Mouse (Mus musculus) MEL (cell line): ENCODE results near the gene Sp100. TPM values are rescaled to one million over a fixed set of nuclear protein-coding genes. Genes with fewer than 3 reads are reported as not detected.

Source experiments
- DNase-seq: peaks from one replicate; pipeline ENCODE4 v3.0.0; 2011; ENCODE audit warnings: low read depth, low spot score
- H3K27ac ChIP-seq: 2 replicates; pipeline ENCODE4 v1.5.1; 2012; ENCODE audit warnings: low read depth, mild to moderate bottlenecking, control low read depth, low read length, moderate library complexity; ENCODE audit not compliant: control insufficient read depth
- H3K27me3 ChIP-seq, 2 experiments: fragments of 150-350 bp in 1 of 2; sonication (generic) in 1 of 2; 2 replicates each; pipeline ENCODE4 v1.6.1; 2012; ENCODE audit warnings: low read length in 2 of 2, mild to moderate bottlenecking in 2 of 2, improper control_type of control experiment in 1 of 2, moderate library complexity in 1 of 2; ENCODE audit not compliant: insufficient read depth in 2 of 2, control insufficient read depth in 1 of 2
- H3K36me3 ChIP-seq, 2 experiments: 2 replicates each; pipeline ENCODE4 v1.6.1; 2012 to 2014; ENCODE audit warnings: low read length in 2 of 2, improper control_type of control experiment in 1 of 2, inconsistent platforms in 1 of 2, mild to moderate bottlenecking in 1 of 2; ENCODE audit not compliant: insufficient read depth in 2 of 2, control insufficient read depth in 1 of 2
- H3K4me1 ChIP-seq, 2 experiments: fragments of 150-350 bp in 1 of 2; sonication (generic) in 1 of 2; 2 replicates each; pipeline ENCODE4 v1.6.1; 2012; ENCODE audit warnings: low read length in 2 of 2, improper control_type of control experiment in 1 of 2, mild to moderate bottlenecking in 1 of 2; ENCODE audit not compliant: insufficient read depth in 2 of 2, control insufficient read depth in 1 of 2
- H3K4me3 ChIP-seq, 2 experiments: fragments of 150-350 bp in 1 of 2; sonication (generic) in 1 of 2; 2 replicates each; pipeline ENCODE4 v1.5.1; 2012; ENCODE audit warnings: low read depth in 2 of 2, low read length in 2 of 2, mild to moderate bottlenecking in 2 of 2, moderate library complexity in 2 of 2, control low read depth in 1 of 2, improper control_type of control experiment in 1 of 2; ENCODE audit not compliant: control insufficient read depth in 1 of 2, insufficient read depth in 1 of 2
- H3K79me2 ChIP-seq: 2 replicates; pipeline ENCODE4 v1.6.1; 2012; ENCODE audit warnings: mild to moderate bottlenecking, low read length, moderate library complexity; ENCODE audit not compliant: control insufficient read depth, poor library complexity, insufficient read depth
- H3K9ac ChIP-seq: 2 replicates; pipeline ENCODE4 v1.6.1; 2012; ENCODE audit warnings: low read depth, mild to moderate bottlenecking, control low read depth, low read length, moderate library complexity; ENCODE audit not compliant: control insufficient read depth, poor library complexity, severe bottlenecking
- H3K9me3 ChIP-seq: fragments of 150-350 bp; sonication (generic); replicated peaks from 2 replicates; pipeline ENCODE4 v1.6.1; 2012; ENCODE audit warnings: mild to moderate bottlenecking, low read length, improper control_type of control experiment, moderate library complexity; ENCODE audit not compliant: insufficient read depth
- E2F4 ChIP-seq: IDR thresholded peaks from 2 replicates; pipeline ENCODE4 v1.6.1; 2011; ENCODE audit warnings: low read depth, low read length, improper control_type of control experiment, borderline replicate concordance
- ETS1 ChIP-seq: IDR thresholded peaks from 2 replicates; pipeline ENCODE4 v1.6.1; 2012; ENCODE audit warnings: low read depth, mild to moderate bottlenecking, inconsistent platforms, low read length, improper control_type of control experiment, moderate library complexity
- JUND ChIP-seq: IDR thresholded peaks from 2 replicates; pipeline ENCODE4 v1.6.1; 2011; ENCODE audit warnings: low read depth, mild to moderate bottlenecking, improper control_type of control experiment, low read length
- POLR2AphosphoS5 ChIP-seq: IDR thresholded peaks from 2 replicates; pipeline ENCODE4 v1.6.1; 2012; ENCODE audit warnings: low read depth, borderline replicate concordance, mild to moderate bottlenecking, inconsistent platforms, low read length, moderate library complexity, mixed read lengths
- ZC3H11A ChIP-seq: IDR thresholded peaks from 2 replicates; pipeline ENCODE4 v1.6.1; 2012; ENCODE audit warnings: low read depth, mild to moderate bottlenecking, inconsistent platforms, low read length, improper control_type of control experiment
- polyA plus RNA-seq, 2 experiments: library from polyadenylated mRNA; stranded (reverse) in 1 of 2; unstranded in 1 of 2; fragments of >175 nt in 1 of 2; fragments of >200 nt in 1 of 2; gene quantifications; 2 replicates each; pipeline versions ENCODE4 v1.2.1 to v1.2.4; 2012; ENCODE audit warnings: low replicate concordance in 2 of 2, low read depth in 1 of 2; ENCODE audit not compliant: insufficient read length in 2 of 2, insufficient read depth in 1 of 2, missing spikeins in 1 of 2
- total RNA-seq: library from RNA; depleted of rRNA; stranded (reverse); fragments of 300-350 nt; gene quantifications from 2 replicates; pipeline ENCODE4 v1.2.3, GENCODE M21; 2012; rRNA removed

Sp100 gene
- total and polyA plus RNA-seq, 3 experiments: 3.7 to 6.5 TPM; not detected in 1

DNA sequence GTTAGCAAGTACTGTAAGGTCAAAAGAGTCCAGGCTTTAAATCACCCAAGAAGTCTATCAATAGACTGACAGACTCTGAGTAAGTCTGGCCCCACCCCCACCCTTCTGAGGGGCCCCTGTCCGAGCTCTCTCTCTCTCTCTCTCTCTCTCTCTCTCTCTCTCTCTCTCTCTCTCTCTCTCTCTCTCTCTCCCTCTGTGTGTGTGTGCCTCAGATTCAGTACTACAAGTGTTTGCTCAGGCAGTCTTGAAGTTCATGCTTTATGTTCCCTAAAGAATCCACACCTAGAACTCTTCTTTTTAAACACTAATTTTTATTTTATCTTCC lies 109.1 kb downstream of the Sp100 start:
- Histone ChIP-seq H3K9me3 (no peaks in the 10 kb centered on the region), H3K4me1 (peaks cover 2 to 18% of the 10 kb centered on the region in 2 experiments; a peak in 3 of 4 replicates), H3K27ac (no peak overlapping the region), H3K9ac (no peak overlapping the region), H3K79me2 (no peaks in the 10 kb centered on the region), H3K4me3 (no peak overlapping the region), H3K27me3 (no peaks in the 10 kb centered on the region), H3K36me3 (peaks cover 0 to 11% of the 10 kb centered on the region in 2 experiments; a peak in 2 of 4 replicates)
- no peak for TF ChIP-seq ETS1
- TF ChIP-seq ZC3H11A: no peak
- no peak for TF ChIP-seq POLR2AphosphoS5
- TF ChIP-seq E2F4: no peak
- peak; percentile 53; the same call in 1 of the 2 replicates for TF ChIP-seq JUND
- no peak for DNase-seq

Other genes starting within 250 kb of the Sp100 start
- gene G530012D18Rik, start 74.3 kb upstream of the Sp100 start, total RNA-seq: 0.88 and 2.0 TPM in 2 replicates
- 1 to 10 TPM in 1 of 2 experiments, not detected in 1; 6.4 TPM for gene G530012D18Rik, start 74.3 kb upstream of the Sp100 start, polyA plus RNA-seq
- gene Sp110, start 51.2 kb upstream of the Sp100 start, total RNA-seq: 8.6 and 12.7 TPM in 2 replicates
- gene Sp110, start 51.2 kb upstream of the Sp100 start, polyA plus RNA-seq: 10 to 100 TPM in 1 of 2 experiments, not detected in 1; 13.7 TPM
- 7.3 and 8.2 TPM in 2 replicates for gene Sp140, start 49.6 kb upstream of the Sp100 start, total RNA-seq
- gene Sp140, start 49.6 kb upstream of the Sp100 start, polyA plus RNA-seq: 10 to 100 TPM in 1 of 2 experiments, not detected in 1; 16.5 TPM
- 13.0 and 15.4 TPM in 2 replicates for gene A630001G21Rik, start 128.7 kb downstream of the Sp100 start, total RNA-seq
- 10 to 100 TPM in 1 of 2 experiments, not detected in 1; 24.0 TPM for gene A630001G21Rik, start 128.7 kb downstream of the Sp100 start, polyA plus RNA-seq
- gene Cab39, start 143.5 kb downstream of the Sp100 start, total RNA-seq: 68.7 and 72.5 TPM in 2 replicates
- 100 to 1,000 TPM in 1 of 2 experiments, 10 to 100 TPM in 1; 66.5 to 144 TPM for gene Cab39, start 143.5 kb downstream of the Sp100 start, polyA plus RNA-seq
- gene Itm2c, start 244.3 kb downstream of the Sp100 start, total RNA-seq: 22.6 and 24.8 TPM in 2 replicates
- 10 to 100 TPM in 1 of 2 experiments, not detected in 1; 28.2 TPM for gene Itm2c, start 244.3 kb downstream of the Sp100 start, polyA plus RNA-seq